Comparison of ENCODE assay signal across 8 mouse cellular contexts in genomic region chr10:43901578-43902194, GRCm38 (mm10). TPM values are rescaled to one million over a fixed set of nuclear protein-coding genes. Genes with fewer than 3 reads are reported as not detected.
DNase-seq lines count a peak whose midpoint lies in the region; ATAC-seq and TF ChIP-seq lines count a peak whose summit lies in the region.

TSS of gene Qrsl1 (minus strand) at chr10:43901745.
TSS of gene Rtn4ip1 (plus strand) at chr10:43901807.

- peak within 1 kb of the TSS; percentile 22; the same call in 1 of the 2 replicates for H3K27ac ChIP-seq in bone marrow, adult 2 months (ENCODE audit: control insufficient read depth, insufficient read depth, low read depth, low read length, poor library complexity)
- H3K27ac ChIP-seq in embryonic facial prominence, embryonic 15.5 days (replicated peaks) = peak within 1 kb of the TSS; percentile 56
- H3K27ac ChIP-seq in limb, embryonic 14.5 days (replicated peaks; ENCODE audit: low read depth, low read length) = peak within 1 kb of the TSS; percentile 43; the same call in 1 of the 2 replicates
- peak within 1 kb of the TSS; percentile 19 for H3K27ac ChIP-seq in midbrain, postnatal 0 days (ENCODE audit: low read depth, low read length)

- H3K9ac ChIP-seq in embryonic facial prominence, embryonic 15.5 days = peak within 1 kb of the TSS; percentile 49
- H3K9ac ChIP-seq in limb, embryonic 14.5 days (ENCODE audit: low read depth, low read length, severe bottlenecking) = peak within 1 kb of the TSS; percentile 65
- H3K9ac ChIP-seq in midbrain, postnatal 0 days (replicated peaks; ENCODE audit: low read length, poor library complexity, severe bottlenecking) = peak within 1 kb of the TSS; percentile 59

- H3K4me3 ChIP-seq in bone marrow, adult 2 months (replicated peaks; ENCODE audit: control insufficient read depth, low read depth, low read length) = peak within 1 kb of the TSS; percentile 78
- peak within 1 kb of the TSS; percentile 80 for H3K4me3 ChIP-seq in embryonic facial prominence, embryonic 15.5 days (replicated peaks)
- peak within 1 kb of the TSS; percentile 73 for H3K4me3 ChIP-seq in limb, embryonic 14.5 days (replicated peaks; ENCODE audit: low read length)
- peak within 1 kb of the TSS; percentile 68 for H3K4me3 ChIP-seq in midbrain, postnatal 0 days (ENCODE audit: low read depth, low read length)

- H3K9me3 ChIP-seq in embryonic facial prominence, embryonic 15.5 days (replicated peaks) = no peaks in the 10 kb centered on the region
- H3K9me3 ChIP-seq in limb, embryonic 14.5 days (ENCODE audit: control insufficient read depth, low read length) = no peaks in the 10 kb centered on the region
- H3K9me3 ChIP-seq in midbrain, postnatal 0 days (ENCODE audit: low read length) = no peaks in the 10 kb centered on the region

- peaks cover 4% of the 10 kb centered on the region for H3K4me1 ChIP-seq in bone marrow, adult 2 months (ENCODE audit: control insufficient read depth, insufficient read depth, low read length)
- peaks cover 8% of the 10 kb centered on the region; the same call in 1 of the 2 replicates for H3K4me1 ChIP-seq in embryonic facial prominence, embryonic 15.5 days
- H3K4me1 ChIP-seq in limb, embryonic 14.5 days (ENCODE audit: control insufficient read depth, insufficient read depth, low read length) = peaks cover 9% of the 10 kb centered on the region; the same call in 1 of the 2 replicates
- no peaks in the 10 kb centered on the region for H3K4me1 ChIP-seq in midbrain, postnatal 0 days (ENCODE audit: insufficient read depth, low read length)

- peak; percentile 38; the same call in 1 of the 2 replicates for TF ChIP-seq POLR2A in bone marrow, adult 2 months (IDR thresholded peaks at IDR 0.05; ENCODE audit: borderline replicate concordance, control insufficient read depth, low read depth, low read length)
- TF ChIP-seq POLR2A in limb, embryonic 14.5 days (IDR thresholded peaks at IDR 0.05; ENCODE audit: borderline replicate concordance, extremely low read depth, insufficient read depth, insufficient read length) = peak; percentile 72; the same call in 1 of the 2 replicates

- WGBS in bone marrow, adult 2 months = under 1% methylated on average over 40 of the region's 40 CpGs
- under 1% methylated on average over 40 of the region's 40 CpGs for WGBS in embryonic facial prominence, embryonic 15.5 days
- under 1% methylated on average over 40 of the region's 40 CpGs for WGBS in limb, embryonic 14.5 days
- under 1% methylated on average over 40 of the region's 40 CpGs for WGBS in midbrain, postnatal 0 days

- no peak for TF ChIP-seq CTCF in bone marrow, adult 2 months (IDR thresholded peaks at IDR 0.05; ENCODE audit: control insufficient read depth, insufficient read depth, low read length)
- no peak for TF ChIP-seq CTCF in midbrain, postnatal 0 days (IDR thresholded peaks at IDR 0.05)

- DNase-seq in 416B (ENCODE audit: low read depth) = peak; percentile 91
- peak; percentile 95 for DNase-seq in heart, adult 8-10 months (ENCODE audit: low spot score)
- DNase-seq in kidney, adult 9 months = peak; percentile 95
- DNase-seq in limb, embryonic 14.5 days (ENCODE audit: low spot score) = peak; percentile 95
- peak; percentile 96 for DNase-seq in midbrain, postnatal 0 days (ENCODE audit: low spot score)
- DNase-seq in spleen, postnatal 14 days (ENCODE audit: low spot score in 2 of 2) = peak; percentile 84 to 91

- peak; percentile 97 for ATAC-seq in embryonic facial prominence, embryonic 15.5 days (ENCODE audit: insufficient number of reproducible peaks, low FRiP score, low TSS enrichment, low read depth)
- ATAC-seq in limb, embryonic 14.5 days (ENCODE audit: low FRiP score, low read depth) = peak; percentile 98
- peak; percentile 98 for ATAC-seq in midbrain, postnatal 0 days (ENCODE audit: low FRiP score)

- no peaks in the 10 kb centered on the region for H3K36me3 ChIP-seq in embryonic facial prominence, embryonic 15.5 days
- no peaks in the 10 kb centered on the region for H3K36me3 ChIP-seq in limb, embryonic 14.5 days (ENCODE audit: control insufficient read depth, insufficient read depth, low read length)
- no peaks in the 10 kb centered on the region for H3K36me3 ChIP-seq in midbrain, postnatal 0 days (ENCODE audit: insufficient read depth, low read length)

- H3K4me2 ChIP-seq in embryonic facial prominence, embryonic 15.5 days (replicated peaks) = peak within 1 kb of the TSS; percentile 61
- H3K4me2 ChIP-seq in limb, embryonic 14.5 days (replicated peaks; ENCODE audit: low read depth, low read length, severe bottlenecking) = peak within 1 kb of the TSS; percentile 67
- peak within 1 kb of the TSS; percentile 69 for H3K4me2 ChIP-seq in midbrain, postnatal 0 days (ENCODE audit: low read depth, low read length, poor library complexity, severe bottlenecking)

- H3K27me3 ChIP-seq in embryonic facial prominence, embryonic 15.5 days = no peaks in the 10 kb centered on the region
- H3K27me3 ChIP-seq in limb, embryonic 14.5 days (ENCODE audit: control insufficient read depth, insufficient read depth, low read length) = no peaks in the 10 kb centered on the region
- H3K27me3 ChIP-seq in midbrain, postnatal 0 days (ENCODE audit: insufficient read depth, low read length) = no peaks in the 10 kb centered on the region

RNA-seq across cellular contexts. Expression of gene Qrsl1, which starts in this region (rescaled TPM):
- 6.2 and 10.4 TPM in 2 replicates for polyA plus RNA-seq in bone marrow, adult 2 months (2011; ENCODE audit: insufficient read depth, insufficient read length, low replicate concordance, missing spikeins)
- 16.6 and 17.1 TPM in 2 replicates for polyA plus RNA-seq in embryonic facial prominence, embryonic 15.5 days (2015; fragmentation: Nextera tagmentation; extraction: Ambion mirVana)
- 10 to 100 TPM; 23.6 to 33.2 (median 28.7) TPM for total RNA-seq in heart, adult 8-10 months (2022)
- 20.3 and 21.9 TPM in 2 replicates for polyA plus RNA-seq in limb, embryonic 14.5 days (2012; rRNA removed)
- 17.5 and 23.2 TPM in 2 replicates for polyA plus RNA-seq in limb, embryonic 14.5 days (2014; fragmentation: Nextera tagmentation; extraction: Ambion mirVana)
- 15.3 and 17.9 TPM in 2 replicates for total RNA-seq in midbrain, postnatal 0 days (2014; rRNA removed)
- 18.2 and 19.1 TPM in 2 replicates for polyA plus RNA-seq in midbrain, postnatal 0 days (2015; fragmentation: Nextera tagmentation; extraction: Ambion mirVana)

RNA-seq across cellular contexts. Expression of gene Rtn4ip1, which starts in this region (rescaled TPM):
- polyA plus RNA-seq in bone marrow, adult 2 months (2011; ENCODE audit: insufficient read depth, insufficient read length, low replicate concordance, missing spikeins) = 8.6 and 15.5 TPM in 2 replicates
- 11.6 and 13.1 TPM in 2 replicates for polyA plus RNA-seq in embryonic facial prominence, embryonic 15.5 days (2015; fragmentation: Nextera tagmentation; extraction: Ambion mirVana)
- 10 to 100 TPM; 69.1 to 77.1 (median 71.3) TPM for total RNA-seq in heart, adult 8-10 months (2022)
- 10.8 and 11.0 TPM in 2 replicates for polyA plus RNA-seq in limb, embryonic 14.5 days (2012; rRNA removed)
- polyA plus RNA-seq in limb, embryonic 14.5 days (2014; fragmentation: Nextera tagmentation; extraction: Ambion mirVana) = 14.8 and 15.1 TPM in 2 replicates
- total RNA-seq in midbrain, postnatal 0 days (2014; rRNA removed) = 3.7 and 6.2 TPM in 2 replicates
- polyA plus RNA-seq in midbrain, postnatal 0 days (2015; fragmentation: Nextera tagmentation; extraction: Ambion mirVana) = 8.9 and 10.4 TPM in 2 replicates

Comparison
In these comparisons a context has a peak if more than half of its experiments do, and no peak if none do; other contexts are left out.
1. Peak in every context shown above with its lines: DNase-seq, ATAC-seq, H3K4me3 ChIP-seq and H3K27ac ChIP-seq.